Mouse (Mus musculus): ENCODE results near the gene Pomt1. TPM values are rescaled to one million over a fixed set of nuclear protein-coding genes. Genes with fewer than 3 reads are reported as not detected.
"Not testable (repeated sequence)": the region's sequence is repeated elsewhere in the genome, so short reads cannot be mapped to it uniquely, and the experiment has no call there.

The Pomt1 gene
- polyA plus RNA-seq, 1 experiment from 2014 or later, result 36.4 TPM

GRCm38 (mm10) chr2:32283986-32284385, 47.6 kb downstream of the Pomt1 start:
- no peak for ATAC-seq
- H3K9ac ChIP-seq (ENCODE audit: low read depth, low read length), result no peak overlapping the region
- H3K27ac ChIP-seq (ENCODE audit: low read length), result no peak overlapping the region
- H3K4me1 ChIP-seq (ENCODE audit: control insufficient read depth, insufficient read depth, low read length), result peaks cover 15% of the 10 kb centered on the region
- H3K27me3 ChIP-seq (ENCODE audit: control insufficient read depth, insufficient read depth, low read depth, low read length), result no peaks in the 10 kb centered on the region
- H3K36me3 ChIP-seq (ENCODE audit: control insufficient read depth, insufficient read depth, low read length), result peaks cover 21% of the 10 kb centered on the region
- no peak overlapping the region for H3K4me3 ChIP-seq (ENCODE audit: low read depth, low read length)
- 97% methylated on average over 3 of the region's 3 CpGs for WGBS
- H3K9me3 ChIP-seq (replicated peaks; ENCODE audit: control insufficient read depth, low read length, poor library complexity, severe bottlenecking), result no peaks in the 10 kb centered on the region
- no peak overlapping the region for H3K4me2 ChIP-seq (ENCODE audit: low read length)

- H3K4me2 ChIP-seq (ENCODE audit: low read length), result peak within 1 kb of the TSS; percentile 84
- peaks cover 9% of the 10 kb centered on the region; the same call in 1 of the 2 replicates for H3K36me3 ChIP-seq (ENCODE audit: control insufficient read depth, insufficient read depth, low read length)
- under 1% methylated on average over 23 of the region's 23 CpGs for WGBS
- H3K4me3 ChIP-seq (ENCODE audit: low read depth, low read length), result peak within 1 kb of the TSS; percentile 64
- no peaks in the 10 kb centered on the region for H3K27me3 ChIP-seq (ENCODE audit: control insufficient read depth, insufficient read depth, low read depth, low read length)
- peak within 1 kb of the TSS; percentile 62 for H3K27ac ChIP-seq (ENCODE audit: low read length)
- ATAC-seq, result no peak; the same call in 1 of the 2 replicates
- H3K4me1 ChIP-seq (ENCODE audit: control insufficient read depth, insufficient read depth, low read length), result peaks cover 21% of the 10 kb centered on the region
- no peaks in the 10 kb centered on the region for H3K9me3 ChIP-seq (replicated peaks; ENCODE audit: control insufficient read depth, low read length, poor library complexity, severe bottlenecking)
- H3K9ac ChIP-seq (ENCODE audit: low read depth, low read length), result peak within 1 kb of the TSS; percentile 81
Observed at GRCm38 (mm10) chr2:32287334-32287840, 51.0 kb downstream of the Pomt1 start, which contains the start of gene Golga2. Golga2 (plus strand) TSS chr2:32287384.

GRCm38 (mm10) chr2:32287923-32288367, 51.6 kb downstream of the Pomt1 start, which contains the start of gene Swi5:
Swi5 (minus strand) TSS chr2:32288075.
- peak within 1 kb of the TSS; percentile 84 for H3K4me2 ChIP-seq (ENCODE audit: low read length)
- peaks cover 9% of the 10 kb centered on the region; the same call in 1 of the 2 replicates for H3K36me3 ChIP-seq (ENCODE audit: control insufficient read depth, insufficient read depth, low read length)
- peak; percentile 99 for ATAC-seq
- peak within 1 kb of the TSS; percentile 62 for H3K27ac ChIP-seq (ENCODE audit: low read length)
- peak within 1 kb of the TSS; percentile 81 for H3K9ac ChIP-seq (ENCODE audit: low read depth, low read length)
- under 1% methylated on average over 41 of the region's 41 CpGs for WGBS
- no peaks in the 10 kb centered on the region for H3K27me3 ChIP-seq (ENCODE audit: control insufficient read depth, insufficient read depth, low read depth, low read length)
- peak within 1 kb of the TSS; percentile 64 for H3K4me3 ChIP-seq (ENCODE audit: low read depth, low read length)
- H3K9me3 ChIP-seq (replicated peaks; ENCODE audit: control insufficient read depth, low read length, poor library complexity, severe bottlenecking), result no peaks in the 10 kb centered on the region
- peaks cover 21% of the 10 kb centered on the region for H3K4me1 ChIP-seq (ENCODE audit: control insufficient read depth, insufficient read depth, low read length)

GRCm38 (mm10) chr2:32288371-32288931, 52.1 kb downstream of the Pomt1 start:
- H3K9ac ChIP-seq (ENCODE audit: low read depth, low read length), result peak overlapping the region; percentile 81
- H3K4me1 ChIP-seq (ENCODE audit: control insufficient read depth, insufficient read depth, low read length), result peaks cover 21% of the 10 kb centered on the region
- ATAC-seq, result peak; percentile 69
- H3K36me3 ChIP-seq (ENCODE audit: control insufficient read depth, insufficient read depth, low read length), result peaks cover 9% of the 10 kb centered on the region; the same call in 1 of the 2 replicates
- no peaks in the 10 kb centered on the region for H3K27me3 ChIP-seq (ENCODE audit: control insufficient read depth, insufficient read depth, low read depth, low read length)
- 2% methylated on average over 20 of the region's 29 CpGs for WGBS
- H3K4me2 ChIP-seq (ENCODE audit: low read length), result peak overlapping the region; percentile 62
- peak overlapping the region; percentile 64 for H3K4me3 ChIP-seq (ENCODE audit: low read depth, low read length)
- H3K27ac ChIP-seq (ENCODE audit: low read length), result peak overlapping the region; percentile 62
- no peaks in the 10 kb centered on the region for H3K9me3 ChIP-seq (replicated peaks; ENCODE audit: control insufficient read depth, low read length, poor library complexity, severe bottlenecking)

- Histone ChIP-seq H3K9me3 (replicated peaks; ENCODE audit: control insufficient read depth, low read length, poor library complexity, severe bottlenecking) (no peaks in the 10 kb centered on the region), H3K4me1 (ENCODE audit: control insufficient read depth, insufficient read depth, low read length) (peaks cover 21% of the 10 kb centered on the region), H3K27me3 (ENCODE audit: control insufficient read depth, insufficient read depth, low read depth, low read length) (no peaks in the 10 kb centered on the region), H3K27ac (ENCODE audit: low read length) (no peak overlapping the region), H3K4me3 (ENCODE audit: low read depth, low read length) (no peak overlapping the region), H3K4me2 (ENCODE audit: low read length) (no peak overlapping the region), H3K36me3 (ENCODE audit: control insufficient read depth, insufficient read depth, low read length) (peaks cover 4% of the 10 kb centered on the region; the same call in 1 of the 2 replicates), H3K9ac (ENCODE audit: low read depth, low read length) (no peak overlapping the region)
- ATAC-seq, result no peak
Observed at GRCm38 (mm10) chr2:32289578-32289977, 53.2 kb downstream of the Pomt1 start.

GRCm38 (mm10) chr2:32294348-32294747, 58.0 kb downstream of the Pomt1 start:
- Histone ChIP-seq H3K36me3 (ENCODE audit: control insufficient read depth, insufficient read depth, low read length) (peaks cover 14% of the 10 kb centered on the region), H3K4me2 (ENCODE audit: low read length) (no peak overlapping the region), H3K4me1 (ENCODE audit: control insufficient read depth, insufficient read depth, low read length) (peaks cover 3% of the 10 kb centered on the region), H3K27ac (ENCODE audit: low read length) (no peak overlapping the region), H3K9ac (ENCODE audit: low read depth, low read length) (no peak overlapping the region), H3K4me3 (ENCODE audit: low read depth, low read length) (no peak overlapping the region), H3K27me3 (ENCODE audit: control insufficient read depth, insufficient read depth, low read depth, low read length) (no peaks in the 10 kb centered on the region), H3K9me3 (replicated peaks; ENCODE audit: control insufficient read depth, low read length, poor library complexity, severe bottlenecking) (no peaks in the 10 kb centered on the region)
- no peak for ATAC-seq
- WGBS, result 84% methylated on average over 8 of the region's 8 CpGs

GRCm38 (mm10) chr2:32295285-32295684, 58.9 kb downstream of the Pomt1 start:
- no peak for ATAC-seq
- H3K36me3 ChIP-seq (ENCODE audit: control insufficient read depth, insufficient read depth, low read length), result peaks cover 17% of the 10 kb centered on the region
- no peaks in the 10 kb centered on the region for H3K27me3 ChIP-seq (ENCODE audit: control insufficient read depth, insufficient read depth, low read depth, low read length)
- no peak overlapping the region for H3K4me3 ChIP-seq (ENCODE audit: low read depth, low read length)
- no peaks in the 10 kb centered on the region for H3K4me1 ChIP-seq (ENCODE audit: control insufficient read depth, insufficient read depth, low read length)
- WGBS, result 90% methylated on average over 3 of the region's 3 CpGs
- no peak overlapping the region for H3K4me2 ChIP-seq (ENCODE audit: low read length)
- H3K9ac ChIP-seq (ENCODE audit: low read depth, low read length), result no peak overlapping the region
- no peaks in the 10 kb centered on the region for H3K9me3 ChIP-seq (replicated peaks; ENCODE audit: control insufficient read depth, low read length, poor library complexity, severe bottlenecking)
- H3K27ac ChIP-seq (ENCODE audit: low read length), result no peak overlapping the region

GRCm38 (mm10) chr2:32295842-32296241, 59.5 kb downstream of the Pomt1 start:
- not testable (repeated sequence) for H3K4me2 ChIP-seq (ENCODE audit: low read length); H3K9ac ChIP-seq (ENCODE audit: low read depth, low read length); H3K4me3 ChIP-seq (ENCODE audit: low read depth, low read length); ATAC-seq; H3K27me3 ChIP-seq (ENCODE audit: control insufficient read depth, insufficient read depth, low read depth, low read length); H3K9me3 ChIP-seq (replicated peaks; ENCODE audit: control insufficient read depth, low read length, poor library complexity, severe bottlenecking); H3K4me1 ChIP-seq (ENCODE audit: control insufficient read depth, insufficient read depth, low read length); H3K27ac ChIP-seq (ENCODE audit: low read length)
- 85% methylated on average over 2 of the region's 2 CpGs for WGBS
- H3K36me3 ChIP-seq (ENCODE audit: control insufficient read depth, insufficient read depth, low read length), result peaks cover 17% of the 10 kb centered on the region

- H3K36me3 ChIP-seq (ENCODE audit: control insufficient read depth, insufficient read depth, low read length), result peaks cover 29% of the 10 kb centered on the region
- 91% methylated on average over 4 of the region's 4 CpGs for WGBS
- H3K4me3 ChIP-seq (ENCODE audit: low read depth, low read length), result no peak overlapping the region
- H3K4me1 ChIP-seq (ENCODE audit: control insufficient read depth, insufficient read depth, low read length), result no peaks in the 10 kb centered on the region
- H3K9ac ChIP-seq (ENCODE audit: low read depth, low read length), result no peak overlapping the region
- H3K9me3 ChIP-seq (replicated peaks; ENCODE audit: control insufficient read depth, low read length, poor library complexity, severe bottlenecking), result no peaks in the 10 kb centered on the region
- no peak for ATAC-seq
- no peak overlapping the region for H3K27ac ChIP-seq (ENCODE audit: low read length)
- H3K4me2 ChIP-seq (ENCODE audit: low read length), result no peak overlapping the region
- no peaks in the 10 kb centered on the region for H3K27me3 ChIP-seq (ENCODE audit: control insufficient read depth, insufficient read depth, low read depth, low read length)
Observed at GRCm38 (mm10) chr2:32299469-32299868, 63.1 kb downstream of the Pomt1 start.
